Mouse (Mus musculus) midbrain, embryonic 14.5 days (tissue): Measurements from ENCODE around the gene Lmf2. TPM values are rescaled to one million over a fixed set of nuclear protein-coding genes. Genes with fewer than 3 reads are reported as not detected.

Source experiments
- ATAC-seq: fragments of 200-750 bp; cut with Nextera tagmentation; 2 replicates; pipeline ENCODE4 v1.8.0; 2017; ENCODE audit warnings: moderate number of reproducible peaks, moderate library complexity; ENCODE audit not compliant: low FRiP score, low TSS enrichment
- DNase-seq: peaks from one replicate; pipeline ENCODE4 v3.0.0-alpha.2; 2015
- H3K27ac ChIP-seq: fragments of 300-500 bp; sonication (generic); replicated peaks from 2 replicates; pipeline ENCODE4 v1.5.1; 2014; ENCODE audit warnings: mild to moderate bottlenecking, low read depth, low read length, moderate library complexity
- H3K27me3 ChIP-seq: fragments of 300-500 bp; sonication (generic); 2 replicates; pipeline ENCODE4 v1.6.1; 2014; ENCODE audit warnings: low read length, control low read depth, mixed read lengths; ENCODE audit not compliant: control insufficient read depth, insufficient read depth
- H3K36me3 ChIP-seq: fragments of 300-500 bp; sonication (generic); 2 replicates; pipeline ENCODE4 v1.6.1; 2014; ENCODE audit warnings: low read length, control low read depth; ENCODE audit not compliant: control insufficient read depth, insufficient read depth
- H3K4me1 ChIP-seq: fragments of 300-500 bp; sonication (generic); 2 replicates; pipeline ENCODE4 v1.6.1; 2014; ENCODE audit warnings: mild to moderate bottlenecking, antibody characterized with exemption, low read length, control low read depth; ENCODE audit not compliant: control insufficient read depth, insufficient read depth
- H3K4me2 ChIP-seq: fragments of 300-500 bp; sonication (generic); 2 replicates; pipeline ENCODE4 v1.6.1; 2014; ENCODE audit warnings: mild to moderate bottlenecking, low read length, moderate library complexity
- H3K4me3 ChIP-seq: fragments of 300-500 bp; sonication (generic); replicated peaks from 2 replicates; pipeline ENCODE4 v1.5.1; 2014; ENCODE audit warnings: low read depth, low read length
- H3K9ac ChIP-seq: fragments of 300-500 bp; sonication (generic); replicated peaks from 2 replicates; pipeline ENCODE4 v1.6.1; 2014; ENCODE audit warnings: mild to moderate bottlenecking, low read length, moderate library complexity
- H3K9me3 ChIP-seq: fragments of 300-500 bp; sonication (generic); 2 replicates; pipeline ENCODE4 v1.6.1; 2016; ENCODE audit warnings: low read length, control low read depth, mixed read lengths; ENCODE audit not compliant: control insufficient read depth
- WGBS: fragments of 180-500 bp; shearing (Covaris S2); extraction: QIAGEN DNeasy Blood & Tissue Kit; methylation state at CpG from one replicate; pipeline ENCODE4 v1.1.7; 2014; 5-methylcytosine and 5-hydroxymethylcytosine counted together
- polyA plus RNA-seq: library from polyadenylated mRNA; unstranded; fragments of >200 nt; fragmentation: Nextera tagmentation; extraction: Ambion mirVana; gene quantifications from 2 replicates; pipeline ENCODE4 v1.2.1, GENCODE M21; 2014

Lmf2 gene
- polyA plus RNA-seq, 1 experiment from 2014 or later = 23.9 TPM

- WGBS = 80% methylated on average over 8 of the region's 8 CpGs
- DNase-seq = no peak
- no peak overlapping the region for H3K4me3 ChIP-seq
- no peaks in the 10 kb centered on the region for H3K4me1 ChIP-seq
- H3K4me2 ChIP-seq = no peak overlapping the region
- no peaks in the 10 kb centered on the region for H3K27me3 ChIP-seq
- H3K9me3 ChIP-seq = no peaks in the 10 kb centered on the region
- ATAC-seq = no peak
- H3K9ac ChIP-seq = no peak overlapping the region
- no peaks in the 10 kb centered on the region for H3K36me3 ChIP-seq
- H3K27ac ChIP-seq = no peak overlapping the region
Measured at GRCm38 (mm10) chr15:89321264-89321663, 34.2 kb downstream of the Lmf2 start.

GRCm38 (mm10) chr15:89316146-89316545 lies 39.3 kb downstream of the Lmf2 start:
- Histone ChIP-seq H3K4me1 (peaks cover 19% of the 10 kb centered on the region), H3K27me3 (no peaks in the 10 kb centered on the region), H3K9me3 (no peaks in the 10 kb centered on the region), H3K27ac (no peak overlapping the region), H3K9ac (no peak overlapping the region), H3K4me3 (no peak overlapping the region), H3K36me3 (no peaks in the 10 kb centered on the region), H3K4me2 (no peak overlapping the region)
- WGBS = 62% methylated on average over 11 of the region's 11 CpGs
- ATAC-seq (no peak), DNase-seq (no peak)

- Histone ChIP-seq H3K9ac (peak within 1 kb of the TSS; percentile 84), H3K4me3 (peak within 1 kb of the TSS; percentile 95), H3K27ac (peak within 1 kb of the TSS; percentile 72), H3K27me3 (no peaks in the 10 kb centered on the region), H3K4me2 (peak within 1 kb of the TSS; percentile 86), H3K36me3 (no peaks in the 10 kb centered on the region), H3K4me1 (peaks cover 21% of the 10 kb centered on the region), H3K9me3 (no peaks in the 10 kb centered on the region)
- peak; percentile 98 for DNase-seq
- WGBS = under 1% methylated on average over 37 of the region's 37 CpGs
- ATAC-seq = peak; percentile 100
Measured at GRCm38 (mm10) chr15:89315190-89315731, 40.2 kb downstream of the Lmf2 start, which contains the start of gene Sbf1. TSS of gene Sbf1 (minus strand) at chr15:89315311.

GRCm38 (mm10) chr15:89314511-89315189 lies 40.8 kb downstream of the Lmf2 start:
- peak overlapping the region; percentile 86 for H3K4me2 ChIP-seq
- no peaks in the 10 kb centered on the region for H3K9me3 ChIP-seq
- ATAC-seq (peak; percentile 29), DNase-seq (peak; percentile 50)
- peak overlapping the region; percentile 84 for H3K9ac ChIP-seq
- under 1% methylated on average over 58 of the region's 58 CpGs for WGBS
- no peaks in the 10 kb centered on the region for H3K36me3 ChIP-seq
- H3K27ac ChIP-seq = peak overlapping the region; percentile 72; the same call in 1 of the 2 replicates
- peak overlapping the region; percentile 95 for H3K4me3 ChIP-seq
- H3K4me1 ChIP-seq = peaks cover 22% of the 10 kb centered on the region
- no peaks in the 10 kb centered on the region for H3K27me3 ChIP-seq

- Histone ChIP-seq H3K36me3 (no peaks in the 10 kb centered on the region), H3K9me3 (no peaks in the 10 kb centered on the region), H3K4me1 (peaks cover 22% of the 10 kb centered on the region), H3K27ac (no peak overlapping the region), H3K4me2 (peak overlapping the region; percentile 86), H3K4me3 (peak overlapping the region; percentile 95), H3K9ac (peak overlapping the region; percentile 84), H3K27me3 (no peaks in the 10 kb centered on the region)
- ATAC-seq (no peak), DNase-seq (no peak)
- WGBS = 30% methylated on average over 3 of the region's 3 CpGs
Measured at GRCm38 (mm10) chr15:89314107-89314506, 41.4 kb downstream of the Lmf2 start.

- 81% methylated on average over 4 of the region's 4 CpGs for WGBS
- no peaks in the 10 kb centered on the region for H3K27me3 ChIP-seq
- ATAC-seq (no peak), DNase-seq (no peak)
- no peaks in the 10 kb centered on the region for H3K36me3 ChIP-seq
- H3K4me2 ChIP-seq = peak overlapping the region; percentile 86
- H3K9me3 ChIP-seq = no peaks in the 10 kb centered on the region
- H3K9ac ChIP-seq = peak overlapping the region; percentile 23; the same call in 1 of the 2 replicates
- peaks cover 22% of the 10 kb centered on the region for H3K4me1 ChIP-seq
- H3K4me3 ChIP-seq = peak overlapping the region; percentile 95; the same call in 1 of the 2 replicates
- H3K27ac ChIP-seq = no peak overlapping the region
Measured at GRCm38 (mm10) chr15:89313359-89313758, 42.1 kb downstream of the Lmf2 start.

GRCm38 (mm10) chr15:89309962-89310498 lies 45.4 kb downstream of the Lmf2 start:
- DNase-seq (no peak), ATAC-seq (no peak)
- H3K9me3 ChIP-seq = no peaks in the 10 kb centered on the region
- no peak overlapping the region for H3K4me2 ChIP-seq
- H3K27me3 ChIP-seq = no peaks in the 10 kb centered on the region
- no peak overlapping the region for H3K4me3 ChIP-seq
- WGBS = 75% methylated on average over 6 of the region's 6 CpGs
- peaks cover 28% of the 10 kb centered on the region for H3K36me3 ChIP-seq
- H3K9ac ChIP-seq = no peak overlapping the region
- H3K4me1 ChIP-seq = peaks cover 22% of the 10 kb centered on the region
- H3K27ac ChIP-seq = no peak overlapping the region

- Histone ChIP-seq H3K4me1 (peaks cover 13% of the 10 kb centered on the region), H3K9ac (no peak overlapping the region), H3K4me2 (no peak overlapping the region), H3K27me3 (no peaks in the 10 kb centered on the region), H3K27ac (no peak overlapping the region), H3K36me3 (peaks cover 43% of the 10 kb centered on the region), H3K4me3 (no peak overlapping the region), H3K9me3 (no peaks in the 10 kb centered on the region)
- ATAC-seq = no peak
- WGBS = 90% methylated on average over 7 of the region's 7 CpGs
- DNase-seq = no peak
Measured at GRCm38 (mm10) chr15:89308406-89309139, 46.9 kb downstream of the Lmf2 start.
